Comparison of ENCODE assay signal across 11 mouse cellular contexts in genomic region chr1:37999552-37999951, GRCm38 (mm10). TPM values are rescaled to one million over a fixed set of nuclear protein-coding genes. Genes with fewer than 3 reads are reported as not detected.
DNase-seq lines count a peak whose midpoint lies in the region; ATAC-seq and TF ChIP-seq lines count a peak whose summit lies in the region.
"Had no signal": no experiment of that assay in that cellular context is flagged by ENCODE, and none has a peak within 500 bp of the region (broad histone marks: within the 10 kb centered on the region; RNA-seq: fewer than 3 reads in every experiment).

No protein-coding gene starts in this region.

- peaks cover 7% of the 10 kb centered on the region; the same call in 1 of the 2 replicates for H3K4me1 ChIP-seq in testis, adult 2 months (ENCODE audit: control insufficient read depth, insufficient read depth, low read length)
- peaks cover 65% of the 10 kb centered on the region for H3K4me1 ChIP-seq in liver, embryonic 13.5 days (replicated peaks)

- H3K36me3 ChIP-seq in testis, adult 2 months (ENCODE audit: control insufficient read depth, insufficient read depth, low read length) = peaks cover 3% of the 10 kb centered on the region
- H3K36me3 ChIP-seq in liver, embryonic 13.5 days = peaks cover 15% of the 10 kb centered on the region

- H3K27me3 ChIP-seq in testis, adult 2 months (ENCODE audit: control insufficient read depth, insufficient read depth, low read length) = no peaks in the 10 kb centered on the region
- no peaks in the 10 kb centered on the region for H3K27me3 ChIP-seq in liver, embryonic 13.5 days
- H3K27me3 ChIP-seq: embryonic facial prominence, embryonic 15.5 days had no signal

- H3K27ac ChIP-seq in testis, adult 2 months (ENCODE audit: control insufficient read depth, insufficient read depth, low read depth, low read length) = no peak overlapping the region
- H3K27ac ChIP-seq in liver, embryonic 13.5 days = peak overlapping the region; percentile 92

- intact Hi-C loops in heart, postnatal 14 days (cut with DNase I) = loop anchor here (5.0 kb wide), 1 partner anchor 128 kb away; the partner anchor contains the start of gene Rev1

- no peak for TF ChIP-seq CTCF in testis, adult 2 months (IDR thresholded peaks at IDR 0.05; ENCODE audit: control insufficient read depth, insufficient read depth, insufficient replicate concordance, low read depth, low read length)

- H3K9ac ChIP-seq in liver, embryonic 13.5 days = peak overlapping the region; percentile 97

- 11% methylated on average over 3 of the region's 3 CpGs for WGBS in liver, embryonic 13.5 days (ENCODE audit: insufficient replicate concordance)

- peak; percentile 46 for DNase-seq in heart, adult 11 months
- no peak for DNase-seq in heart, postnatal 14 days
- DNase-seq in testis, postnatal 14 days (ENCODE audit: low spot score) = no peak
- DNase-seq in liver, embryonic 13.5 days = peak; percentile 56
- no peak for DNase-seq in right cerebral cortex, postnatal 14 days
- DNase-seq in layer of hippocampus, postnatal 36 days = no peak
- no peak for DNase-seq in adrenal gland, postnatal 10 days
- DNase-seq: adrenal gland, postnatal 25 days; kidney, postnatal 25 days had no signal

- H3K9me3 ChIP-seq in liver, embryonic 13.5 days (replicated peaks) = no peaks in the 10 kb centered on the region
- H3K9me3 ChIP-seq: embryonic facial prominence, embryonic 15.5 days had no signal

- 0 out of 2 replicates have a peak, but pooled peaks have one; percentile 4 for ATAC-seq in liver, embryonic 13.5 days (ENCODE audit: low read depth)

- H3K4me2 ChIP-seq in liver, embryonic 13.5 days = peak overlapping the region; percentile 81

- H3K4me3 ChIP-seq in testis, adult 2 months (ENCODE audit: control insufficient read depth, low read depth, low read length) = peak overlapping the region; percentile 46
- H3K4me3 ChIP-seq in liver, embryonic 13.5 days (replicated peaks) = peak overlapping the region; percentile 99

- TF ChIP-seq POLR2A in testis, adult 2 months (IDR thresholded peaks at IDR 0.05; ENCODE audit: control insufficient read depth, low read depth, low read length) = no peak

RNA-seq across cellular contexts. Expression of gene Eif5b, which starts 1.7 kb away (rescaled TPM):
- total RNA-seq in heart, postnatal 14 days (2021) = 10 to 100 TPM; 31.6 to 36.5 TPM
- 31.8 and 46.4 TPM in 2 replicates for polyA plus RNA-seq in testis, adult 2 months (2012; rRNA removed)
- 25.1 and 28.3 TPM in 2 replicates for polyA plus RNA-seq in liver, embryonic 13.5 days (2015; fragmentation: Nextera tagmentation; extraction: Ambion mirVana)
- total RNA-seq in layer of hippocampus, postnatal 36 days (2021) = 10 to 100 TPM; 43.9 to 44.0 TPM
- total RNA-seq in adrenal gland, postnatal 10 days (2021) = 10 to 100 TPM; 35.5 to 38.2 TPM

RNA-seq across cellular contexts. Expression of gene Txndc9, which starts 1.9 kb away (rescaled TPM):
- 10 to 100 TPM; 51.4 to 52.1 TPM for total RNA-seq in heart, postnatal 14 days (2021)
- polyA plus RNA-seq in testis, adult 2 months (2012; rRNA removed) = 23.8 and 27.6 TPM in 2 replicates
- 80.9 and 88.7 TPM in 2 replicates for polyA plus RNA-seq in liver, embryonic 13.5 days (2015; fragmentation: Nextera tagmentation; extraction: Ambion mirVana)
- total RNA-seq in layer of hippocampus, postnatal 36 days (2021) = 10 to 100 TPM; 52.3 to 53.9 TPM
- total RNA-seq in adrenal gland, postnatal 10 days (2021) = 10 to 100 TPM; 71.0 to 72.7 TPM

RNA-seq across cellular contexts. Expression of gene Lyg1, which starts 42.0 kb away (rescaled TPM):
- total RNA-seq in heart, postnatal 14 days (2021) = not detected
- polyA plus RNA-seq in testis, adult 2 months (2012; rRNA removed) = not detected in 2 replicates
- polyA plus RNA-seq in liver, embryonic 13.5 days (2015; fragmentation: Nextera tagmentation; extraction: Ambion mirVana) = not detected in 2 replicates
- total RNA-seq in layer of hippocampus, postnatal 36 days (2021) = not detected
- not detected for total RNA-seq in adrenal gland, postnatal 10 days (2021)
- total RNA-seq: adrenal gland, postnatal 25 days had no signal
- polyA plus RNA-seq: embryonic facial prominence, embryonic 15.5 days had no signal

Comparison
In these comparisons a context has a peak if more than half of its experiments do, and no peak if none do; other contexts are left out.
1. DNase-seq: peak in heart, adult 11 months (single experiment) and liver, embryonic 13.5 days (single experiment); none in heart, postnatal 14 days (0 of 2), testis, postnatal 14 days (single experiment), right cerebral cortex, postnatal 14 days (single experiment), layer of hippocampus, postnatal 36 days (0 of 2) and adrenal gland, postnatal 10 days (single experiment).